Mouse (Mus musculus) frontal cortex, adult 2 months (tissue): ENCODE measurements around the gene 5730507C01Rik. TPM values are rescaled to one million over a fixed set of nuclear protein-coding genes. Genes with fewer than 3 reads are reported as not detected.
"Not testable (repeated sequence)": the region's sequence is repeated elsewhere in the genome, so short reads cannot be mapped to it uniquely, and the experiment has no call there.

Experiments
- DNase-seq, 2 experiments: peaks; one replicate each; pipeline ENCODE4 v3.0.0; 2022; ENCODE audit warnings: low spot score in 1 of 2; ENCODE audit errors: extremely low spot score in 1 of 2
- polyA plus RNA-seq: library from polyadenylated mRNA; depleted of rRNA; stranded (reverse); fragments of >200 nt; gene quantifications from 2 replicates; pipeline ENCODE4 v1.2.3, GENCODE M21; 2012; rRNA removed

The 5730507C01Rik gene
- polyA plus RNA-seq, result 0.04 TPM in 1 of 2 replicates, not detected in the other

DNA sequence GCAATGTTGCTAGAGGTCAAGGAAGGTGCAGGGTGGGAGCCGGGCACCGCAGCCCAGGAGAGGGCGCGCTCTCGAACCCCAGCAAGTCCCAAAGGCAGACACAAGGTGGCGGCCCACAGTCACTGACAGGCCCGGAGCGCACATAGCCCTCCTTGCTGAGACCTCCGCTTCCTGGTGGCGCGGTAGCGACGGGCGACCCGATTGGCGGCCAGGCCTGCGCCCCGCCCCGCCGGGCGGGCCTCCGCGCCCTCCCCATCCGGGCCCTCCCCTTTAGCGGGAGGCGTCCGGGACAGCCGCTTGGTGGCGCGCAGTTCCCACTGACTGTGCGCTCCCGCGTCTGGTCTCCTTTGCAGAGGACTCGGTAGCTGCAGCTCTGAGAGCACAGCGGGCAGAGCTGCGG is at the start of gene 5730507C01Rik:
TSS of gene 5730507C01Rik (plus strand) at position 340 of the 400 bp plus-strand sequence.
- DNase-seq, result peak in 1 of 2 experiments; percentile 2

DNA sequence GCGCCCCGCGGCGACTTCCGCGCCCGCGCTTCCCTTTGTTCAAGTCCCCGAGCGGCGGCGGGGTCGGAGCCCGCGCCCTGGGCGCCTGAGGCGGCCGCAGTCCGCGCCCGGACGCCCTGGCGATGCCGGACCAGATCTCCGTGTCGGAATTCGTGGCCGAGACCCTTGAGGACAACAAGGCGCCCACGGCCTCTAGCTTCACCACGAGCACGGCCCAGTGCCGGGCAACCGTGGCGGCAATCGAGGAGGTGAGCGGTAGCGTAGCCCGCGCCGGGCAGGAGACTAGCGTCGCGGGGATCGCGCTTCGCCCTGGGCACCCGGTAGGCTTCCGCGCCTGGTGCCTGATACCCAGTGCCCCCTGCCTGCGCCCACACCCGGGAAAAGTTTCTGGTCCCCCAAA is 306 bp downstream of the 5730507C01Rik start:
- not testable (repeated sequence) for DNase-seq

DNA sequence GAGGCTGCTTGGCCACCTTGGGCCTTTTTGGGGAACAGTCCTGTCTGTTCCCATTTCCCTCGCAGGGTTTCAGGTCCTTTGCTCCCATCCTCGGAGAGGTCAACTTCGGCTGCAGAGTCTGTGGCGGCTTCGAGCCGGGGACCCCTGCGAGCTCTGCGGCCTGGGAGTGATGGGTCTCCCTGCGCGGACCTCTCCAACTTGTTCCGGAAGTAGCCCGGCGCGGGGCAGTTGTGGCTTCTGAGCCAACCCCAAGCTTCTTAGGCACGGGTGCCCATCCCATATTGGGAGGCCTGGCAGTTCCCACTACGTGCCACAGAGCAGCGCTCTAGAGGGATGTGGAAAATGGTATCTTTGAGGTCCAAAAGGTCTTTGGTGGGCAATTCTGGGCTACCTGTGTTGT is 767 bp downstream of the 5730507C01Rik start:
- DNase-seq, result not testable (repeated sequence)
